Mouse (Mus musculus): ENCODE measurements around the gene Cyp4f40. TPM values are rescaled to one million over a fixed set of nuclear protein-coding genes. Genes with fewer than 3 reads are reported as not detected.
A peak's percentile ranks its signal among the peaks of the same experiment; 100 is the strongest.
"Not testable (repeated sequence)": the region's sequence is repeated elsewhere in the genome, so short reads cannot be mapped to it uniquely, and the experiment has no call there.

Cyp4f40 gene
- not detected in 2 replicates for polyA plus RNA-seq (2016; fragmentation: Nextera tagmentation; extraction: Ambion mirVana)

GRCm38 (mm10) chr17:32658712-32659111 is at the start of gene Cyp4f40:
Cyp4f40 (plus strand) TSS chr17:32658900.
- no peaks in the 10 kb centered on the region for H3K4me1 ChIP-seq
- H3K27me3 ChIP-seq (ENCODE audit: low read depth, poor library complexity, severe bottlenecking): no peaks in the 10 kb centered on the region
- H3K9me3 ChIP-seq (replicated peaks): no peaks in the 10 kb centered on the region
- 70% methylated on average over 2 of the region's 2 CpGs for WGBS
- no peaks in the 10 kb centered on the region for H3K36me3 ChIP-seq
- no peak within 1 kb of the TSS for H3K4me3 ChIP-seq
- H3K27ac ChIP-seq (replicated peaks): no peak within 1 kb of the TSS
- DNase-seq (ENCODE audit: low spot score): no peak

- H3K36me3 ChIP-seq; H3K9me3 ChIP-seq (replicated peaks); H3K27me3 ChIP-seq (ENCODE audit: low read depth, poor library complexity, severe bottlenecking); H3K27ac ChIP-seq (replicated peaks); H3K4me1 ChIP-seq; H3K4me3 ChIP-seq; DNase-seq (ENCODE audit: low spot score): not testable (repeated sequence)
- WGBS: 79% methylated on average over 3 of the region's 3 CpGs
These were observed 48.5 kb upstream of the Cyp4f40 start for GRCm38 (mm10) chr17:32610231-32610630.

- no peak for DNase-seq (ENCODE audit: low spot score)
- Histone ChIP-seq H3K27me3 (ENCODE audit: low read depth, poor library complexity, severe bottlenecking) (no peaks in the 10 kb centered on the region), H3K27ac (replicated peaks) (no peak overlapping the region), H3K36me3 (no peaks in the 10 kb centered on the region), H3K4me3 (no peak overlapping the region), H3K9me3 (replicated peaks) (no peaks in the 10 kb centered on the region), H3K4me1 (no peaks in the 10 kb centered on the region)
- 77% methylated on average over 3 of the region's 3 CpGs for WGBS
These were observed 47.8 kb upstream of the Cyp4f40 start for GRCm38 (mm10) chr17:32610896-32611295.

- 67% methylated on average over 3 of the region's 3 CpGs for WGBS
- no peaks in the 10 kb centered on the region for H3K4me1 ChIP-seq
- no peaks in the 10 kb centered on the region for H3K36me3 ChIP-seq
- no peaks in the 10 kb centered on the region for H3K27me3 ChIP-seq (ENCODE audit: low read depth, poor library complexity, severe bottlenecking)
- H3K27ac ChIP-seq (replicated peaks): no peak overlapping the region
- no peak overlapping the region for H3K4me3 ChIP-seq
- H3K9me3 ChIP-seq (replicated peaks): no peaks in the 10 kb centered on the region
- DNase-seq (ENCODE audit: low spot score): no peak
These were observed 46.3 kb upstream of the Cyp4f40 start for GRCm38 (mm10) chr17:32612417-32612816.

- no peaks in the 10 kb centered on the region for H3K4me1 ChIP-seq
- H3K27ac ChIP-seq (replicated peaks): no peak overlapping the region
- H3K4me3 ChIP-seq: no peak overlapping the region
- 67% methylated on average over 1 of the region's 1 CpGs for WGBS
- H3K36me3 ChIP-seq: no peaks in the 10 kb centered on the region
- H3K9me3 ChIP-seq (replicated peaks): peaks cover 11% of the 10 kb centered on the region
- DNase-seq (ENCODE audit: low spot score): no peak
- H3K27me3 ChIP-seq (ENCODE audit: low read depth, poor library complexity, severe bottlenecking): no peaks in the 10 kb centered on the region
These were observed 41.4 kb upstream of the Cyp4f40 start for GRCm38 (mm10) chr17:32617252-32617651.

GRCm38 (mm10) chr17:32621018-32621417 is 37.7 kb upstream of the Cyp4f40 start, which contains the start of gene Cyp4f37:
Cyp4f37 (plus strand) TSS chr17:32621309.
- DNase-seq (ENCODE audit: low spot score); H3K4me1 ChIP-seq; H3K27ac ChIP-seq (replicated peaks); H3K27me3 ChIP-seq (ENCODE audit: low read depth, poor library complexity, severe bottlenecking); H3K4me3 ChIP-seq; H3K36me3 ChIP-seq: not testable (repeated sequence)
- 76% methylated on average over 4 of the region's 4 CpGs for WGBS
- H3K9me3 ChIP-seq (replicated peaks): peaks cover 11% of the 10 kb centered on the region

- H3K27me3 ChIP-seq (ENCODE audit: low read depth, poor library complexity, severe bottlenecking); H3K4me3 ChIP-seq; H3K27ac ChIP-seq (replicated peaks); H3K36me3 ChIP-seq; DNase-seq (ENCODE audit: low spot score); H3K4me1 ChIP-seq; H3K9me3 ChIP-seq (replicated peaks): not testable (repeated sequence)
- 81% methylated on average over 7 of the region's 7 CpGs for WGBS
These were observed 29.0 kb upstream of the Cyp4f40 start for GRCm38 (mm10) chr17:32629726-32630125.

GRCm38 (mm10) chr17:32631936-32632335 is 26.8 kb upstream of the Cyp4f40 start:
- Histone ChIP-seq H3K9me3 (replicated peaks) (no peaks in the 10 kb centered on the region), H3K27ac (replicated peaks) (no peak overlapping the region), H3K4me3 (no peak overlapping the region), H3K27me3 (ENCODE audit: low read depth, poor library complexity, severe bottlenecking) (no peaks in the 10 kb centered on the region; the same call in 1 of the 2 replicates), H3K4me1 (0 out of 2 replicates have a peak, but pooled peaks cover 8% of the 10 kb centered on the region), H3K36me3 (no peaks in the 10 kb centered on the region)
- no peak for DNase-seq (ENCODE audit: low spot score)
- 75% methylated on average over 3 of the region's 3 CpGs for WGBS

- H3K9me3 ChIP-seq (replicated peaks); H3K4me1 ChIP-seq; H3K36me3 ChIP-seq; DNase-seq (ENCODE audit: low spot score); H3K27me3 ChIP-seq (ENCODE audit: low read depth, poor library complexity, severe bottlenecking): not testable (repeated sequence)
- peak overlapping the region; percentile 53 for H3K4me3 ChIP-seq
- peak overlapping the region; percentile 68; the same call in 1 of the 2 replicates for H3K27ac ChIP-seq (replicated peaks)
- 86% methylated on average over 9 of the region's 9 CpGs for WGBS
These were observed 24.3 kb upstream of the Cyp4f40 start for GRCm38 (mm10) chr17:32634242-32634971.

- no peaks in the 10 kb centered on the region for H3K36me3 ChIP-seq
- 0 out of 2 replicates have a peak, but pooled peaks cover 8% of the 10 kb centered on the region for H3K4me1 ChIP-seq
- H3K27ac ChIP-seq (replicated peaks): peak overlapping the region; percentile 68; the same call in 1 of the 2 replicates
- H3K9me3 ChIP-seq (replicated peaks): no peaks in the 10 kb centered on the region
- 3% methylated on average over 17 of the region's 17 CpGs for WGBS
- peak overlapping the region; percentile 53 for H3K4me3 ChIP-seq
- no peaks in the 10 kb centered on the region; the same call in 1 of the 2 replicates for H3K27me3 ChIP-seq (ENCODE audit: low read depth, poor library complexity, severe bottlenecking)
- peak; percentile 91 for DNase-seq (ENCODE audit: low spot score)
These were observed 23.8 kb upstream of the Cyp4f40 start for GRCm38 (mm10) chr17:32634972-32635314.

GRCm38 (mm10) chr17:32636341-32636740 is 22.4 kb upstream of the Cyp4f40 start:
- Histone ChIP-seq H3K9me3 (replicated peaks) (no peaks in the 10 kb centered on the region), H3K4me3 (no peak overlapping the region), H3K36me3 (no peaks in the 10 kb centered on the region), H3K4me1 (0 out of 2 replicates have a peak, but pooled peaks cover 8% of the 10 kb centered on the region), H3K27me3 (ENCODE audit: low read depth, poor library complexity, severe bottlenecking) (no peaks in the 10 kb centered on the region; the same call in 1 of the 2 replicates), H3K27ac (replicated peaks) (no peak overlapping the region)
- WGBS: 64% methylated on average over 3 of the region's 3 CpGs
- DNase-seq (ENCODE audit: low spot score): no peak

GRCm38 (mm10) chr17:32637151-32637550 is 21.5 kb upstream of the Cyp4f40 start:
- H3K4me3 ChIP-seq: no peak overlapping the region
- H3K4me1 ChIP-seq: 0 out of 2 replicates have a peak, but pooled peaks cover 8% of the 10 kb centered on the region
- no peaks in the 10 kb centered on the region; the same call in 1 of the 2 replicates for H3K27me3 ChIP-seq (ENCODE audit: low read depth, poor library complexity, severe bottlenecking)
- no peak for DNase-seq (ENCODE audit: low spot score)
- H3K36me3 ChIP-seq: no peaks in the 10 kb centered on the region
- H3K9me3 ChIP-seq (replicated peaks): no peaks in the 10 kb centered on the region
- H3K27ac ChIP-seq (replicated peaks): no peak overlapping the region
- 80% methylated on average over 2 of the region's 2 CpGs for WGBS

GRCm38 (mm10) chr17:32646631-32647030 is 12.1 kb upstream of the Cyp4f40 start:
- Histone ChIP-seq H3K4me3 (no peak overlapping the region), H3K4me1 (no peaks in the 10 kb centered on the region), H3K27me3 (ENCODE audit: low read depth, poor library complexity, severe bottlenecking) (no peaks in the 10 kb centered on the region), H3K36me3 (no peaks in the 10 kb centered on the region), H3K27ac (replicated peaks) (no peak overlapping the region), H3K9me3 (replicated peaks) (0 out of 2 replicates have a peak, but pooled peaks cover 4% of the 10 kb centered on the region)
- whole genome bisulfite sequencing: 89% methylated on average over 4 of the region's 4 CpGs
- DNase-seq (ENCODE audit: low spot score): no peak
